Mouse (Mus musculus): ENCODE results near the gene Clec2e.

Clec2e gene

DNA sequence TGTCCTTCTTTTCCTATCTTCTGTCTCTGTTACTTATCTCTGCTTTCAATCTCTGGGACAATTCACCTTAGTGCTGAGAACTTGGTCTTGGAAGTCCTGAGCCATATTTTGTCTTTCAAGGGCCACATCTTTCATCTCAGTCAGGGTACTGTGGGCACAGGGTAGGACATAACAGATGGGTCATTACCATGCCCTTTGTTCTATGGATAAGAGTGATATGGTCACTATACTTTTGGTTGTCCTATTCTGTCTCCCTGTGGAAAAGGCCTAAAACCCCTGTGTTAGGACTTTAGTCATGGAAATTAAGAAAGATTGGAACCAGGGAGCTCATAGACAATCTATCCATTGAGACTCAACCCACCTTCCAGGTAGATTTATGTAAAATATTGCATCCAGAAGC, 34.2 kb downstream of the Clec2e start:
- in situ Hi-C loops (cut with MboI; ENCODE audit: unreplicated experiment in 2 of 2) = loop anchor here in 1 of 2 experiments (5.0 to 25.0 kb wide), 2 partner anchors 34 to 454 kb away; partner anchors contain the start of gene Klrb1a

DNA sequence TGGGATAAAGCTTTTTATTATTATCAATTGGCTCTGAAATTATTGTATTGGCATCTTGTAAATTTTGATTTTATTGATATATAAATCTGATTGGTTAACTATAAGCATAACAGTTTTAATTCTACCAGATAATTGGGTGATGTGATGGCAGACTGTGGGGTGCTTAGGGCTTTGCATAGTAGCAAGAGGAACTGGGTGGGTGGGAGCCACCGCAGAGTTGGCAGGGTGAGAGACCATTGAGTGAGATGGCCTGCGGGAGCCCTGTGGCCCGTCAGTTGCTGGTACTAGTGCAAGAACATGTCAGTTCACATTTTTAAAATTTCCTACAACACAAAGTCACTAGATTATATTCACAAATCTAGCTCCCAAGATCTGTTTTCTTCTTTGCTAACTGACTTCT, 34.9 kb downstream of the Clec2e start:
- in situ Hi-C loops (cut with MboI; ENCODE audit: unreplicated experiment in 2 of 2) = loop anchor here in 1 of 2 experiments (5.0 to 25.0 kb wide), 2 partner anchors 34 to 454 kb away; partner anchors contain the start of gene Klrb1a

DNA sequence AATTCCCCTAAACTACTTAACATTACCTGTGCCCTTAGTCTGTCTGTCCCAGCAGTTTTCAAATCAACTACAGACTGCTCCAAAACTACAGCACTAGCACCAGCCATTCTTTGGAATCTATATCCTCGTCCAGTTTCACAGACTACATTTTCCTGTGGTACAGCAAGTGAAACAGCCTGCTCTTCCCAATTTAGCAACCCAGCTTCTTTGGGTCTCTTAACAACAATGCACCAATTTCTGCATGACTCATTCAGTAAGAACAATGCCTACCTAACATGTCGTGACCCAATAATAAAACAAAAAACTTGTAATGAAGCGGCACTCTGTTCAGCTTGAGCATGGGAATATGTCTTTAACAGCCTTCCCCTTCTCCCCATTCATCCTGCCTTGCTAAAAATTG, 35.3 kb downstream of the Clec2e start:
- in situ Hi-C loops (cut with MboI; ENCODE audit: unreplicated experiment in 2 of 2) = loop anchor here in 1 of 2 experiments (5.0 to 25.0 kb wide), 2 partner anchors 33 to 453 kb away; partner anchors contain the start of gene Klrb1a

DNA sequence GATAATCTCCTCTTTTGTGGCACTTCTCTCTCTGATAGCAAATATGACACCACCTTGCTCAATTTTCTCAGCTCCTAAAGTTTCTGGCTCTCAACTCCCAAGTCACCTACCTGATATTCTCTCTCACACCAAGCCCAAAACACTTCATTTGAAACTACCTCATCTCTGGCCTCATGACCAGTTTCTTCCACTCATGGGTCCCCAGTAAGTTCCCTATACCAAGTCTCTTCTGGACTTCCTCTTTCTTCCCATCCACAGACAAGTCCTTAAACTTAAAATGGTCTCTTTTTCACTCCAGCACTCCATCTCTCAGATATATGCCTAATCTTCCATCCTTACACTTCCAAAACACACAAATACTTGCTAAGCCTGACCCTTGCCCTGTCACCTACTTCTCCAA, 42.7 kb downstream of the Clec2e start:
- in situ Hi-C loops (cut with MboI; ENCODE audit: unreplicated experiment in 2 of 2) = loop anchor here in 1 of 2 experiments (25.0 kb wide), 1 partner anchor 446 kb away; the partner anchor contains the start of gene Klrb1a

GRCm38 (mm10) chr6:129056237-129056636, 44.5 kb downstream of the Clec2e start:
- in situ Hi-C loops (cut with MboI; ENCODE audit: unreplicated experiment in 2 of 2) = loop anchor here in 1 of 2 experiments (25.0 kb wide), 1 partner anchor 444 kb away; the partner anchor contains the start of gene Klrb1a

- in situ Hi-C loops (cut with MboI; ENCODE audit: unreplicated experiment in 2 of 2) = loop anchor here in 1 of 2 experiments (25.0 kb wide), 1 partner anchor 439 kb away; the partner anchor contains the start of gene Klrb1a
Measured at GRCm38 (mm10) chr6:129051731-129052130, 49.0 kb downstream of the Clec2e start.

DNA sequence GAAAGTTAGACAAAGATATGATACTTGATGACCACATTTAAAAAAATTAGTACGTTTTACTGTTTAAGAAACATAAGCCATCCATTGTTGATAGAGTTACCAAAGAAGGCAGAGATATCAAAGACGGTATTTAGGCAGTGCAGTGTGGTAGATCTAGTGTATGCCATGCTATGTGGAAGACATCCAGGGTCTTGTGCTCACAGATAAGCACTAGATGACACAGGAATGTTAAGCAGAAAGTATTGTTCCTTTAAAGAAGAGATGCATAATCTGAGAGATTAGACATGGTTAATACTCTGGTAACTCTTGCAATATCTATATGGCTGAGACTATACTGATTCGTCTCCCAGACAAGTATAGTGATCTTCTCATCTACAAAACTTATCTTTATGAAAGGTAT, 49.6 kb downstream of the Clec2e start:
- in situ Hi-C loops (cut with MboI; ENCODE audit: unreplicated experiment in 2 of 2) = loop anchor here in 1 of 2 experiments (25.0 kb wide), 1 partner anchor 439 kb away; the partner anchor contains the start of gene Klrb1a

GRCm38 (mm10) chr6:129049596-129050251, 51.0 kb downstream of the Clec2e start:
- in situ Hi-C loops (cut with MboI; ENCODE audit: unreplicated experiment in 2 of 2) = loop anchor here in 1 of 2 experiments (25.0 kb wide), 1 partner anchor 437 kb away; the partner anchor contains the start of gene Klrb1a

- in situ Hi-C loops (cut with MboI; ENCODE audit: unreplicated experiment in 2 of 2) = no loop called here
Measured at GRCm38 (mm10) chr6:129048857-129049473, 51.7 kb downstream of the Clec2e start.

- in situ Hi-C loops (cut with MboI; ENCODE audit: unreplicated experiment in 2 of 2) = no loop called here
Measured at GRCm38 (mm10) chr6:129048381-129048780, 52.3 kb downstream of the Clec2e start.

- in situ Hi-C loops (cut with MboI; ENCODE audit: unreplicated experiment in 2 of 2) = no loop called here
Measured at GRCm38 (mm10) chr6:129045601-129046000, 55.1 kb downstream of the Clec2e start, which contains the start of gene Klrb1f. Gene Klrb1f (plus strand): TSS chr6:129045901.

DNA sequence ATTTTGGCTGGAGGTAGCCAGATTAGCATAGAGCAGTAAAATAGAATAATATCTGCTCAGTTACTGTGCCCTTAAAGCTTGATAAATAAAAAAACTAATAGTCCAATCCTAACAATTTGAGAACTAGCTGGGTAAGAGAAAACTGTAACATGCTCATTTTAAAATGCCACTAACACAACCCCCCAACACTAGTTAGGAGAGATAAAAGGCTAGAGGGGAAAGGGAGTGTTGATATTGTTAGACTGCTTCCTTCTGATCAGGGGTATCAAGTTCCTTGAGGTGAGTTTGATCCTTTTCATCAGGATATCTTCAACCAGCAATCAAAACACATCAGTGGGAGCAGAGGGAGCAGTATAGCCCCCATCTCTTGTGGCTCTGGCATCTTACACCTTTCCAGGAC, 58.2 kb downstream of the Clec2e start:
- in situ Hi-C loops (cut with MboI; ENCODE audit: unreplicated experiment in 2 of 2) = no loop called here
